Mouse (Mus musculus): ENCODE results near the gene Rev1.
"Not testable (repeated sequence)": the region's sequence is repeated elsewhere in the genome, so short reads cannot be mapped to it uniquely, and the experiment has no call there.

The Rev1 gene

DNA sequence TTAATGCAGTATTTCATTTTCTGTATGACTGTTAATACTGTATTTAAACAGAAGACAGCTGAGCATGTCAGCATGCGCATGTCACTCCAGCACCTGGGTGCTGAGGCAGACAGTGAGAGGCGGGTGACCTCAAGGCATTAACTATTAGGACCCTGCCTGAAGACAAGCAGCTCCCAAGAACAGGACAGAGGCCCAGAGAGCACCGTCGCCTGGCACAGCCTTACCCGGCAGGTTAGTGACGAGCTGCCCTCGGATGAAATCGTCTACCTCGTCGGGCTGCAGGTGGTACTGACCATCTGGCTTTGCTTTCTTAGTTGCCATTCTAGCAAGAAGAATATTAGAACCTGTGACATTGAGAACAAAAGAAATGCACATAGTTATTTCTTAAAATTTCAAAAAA, 62.3 kb downstream of the Rev1 start:
- DNase-seq (ENCODE audit: low read depth, low spot score), result no peak

- DNase-seq (ENCODE audit: low read depth, low spot score), result not testable (repeated sequence)
Measured at GRCm38 (mm10) chr1:38062156-38062555, 67.4 kb downstream of the Rev1 start.

GRCm38 (mm10) chr1:38058417-38058816, 71.2 kb downstream of the Rev1 start:
- DNase-seq (ENCODE audit: low read depth, low spot score), result no peak

GRCm38 (mm10) chr1:38055176-38055575, 74.4 kb downstream of the Rev1 start:
- DNase-seq (ENCODE audit: low read depth, low spot score), result no peak

GRCm38 (mm10) chr1:38049562-38049961, 80.0 kb downstream of the Rev1 start:
- no peak for DNase-seq (ENCODE audit: low read depth, low spot score)

GRCm38 (mm10) chr1:38048121-38048520, 81.5 kb downstream of the Rev1 start:
- no peak for DNase-seq (ENCODE audit: low read depth, low spot score)

DNA sequence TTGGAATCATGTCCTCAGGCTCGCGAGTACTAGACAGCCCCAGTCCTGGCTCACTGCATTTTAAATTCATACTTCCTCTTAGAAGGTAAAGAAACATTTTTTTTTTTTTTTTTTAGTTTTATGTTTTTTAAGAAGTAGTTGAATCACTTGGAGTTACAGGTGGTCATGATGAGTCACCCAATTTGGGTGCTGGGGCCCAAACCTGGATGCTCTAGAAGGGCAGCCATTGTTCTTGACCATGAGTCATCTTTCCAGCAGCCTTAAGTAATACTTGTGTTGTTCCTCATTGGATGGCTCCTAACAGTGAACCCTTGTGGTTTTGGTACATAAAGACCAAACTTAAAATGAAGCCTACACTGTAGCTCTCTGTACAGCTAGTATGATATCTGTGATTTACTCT, 90.7 kb downstream of the Rev1 start:
- DNase-seq (ENCODE audit: low read depth, low spot score), result no peak

DNA sequence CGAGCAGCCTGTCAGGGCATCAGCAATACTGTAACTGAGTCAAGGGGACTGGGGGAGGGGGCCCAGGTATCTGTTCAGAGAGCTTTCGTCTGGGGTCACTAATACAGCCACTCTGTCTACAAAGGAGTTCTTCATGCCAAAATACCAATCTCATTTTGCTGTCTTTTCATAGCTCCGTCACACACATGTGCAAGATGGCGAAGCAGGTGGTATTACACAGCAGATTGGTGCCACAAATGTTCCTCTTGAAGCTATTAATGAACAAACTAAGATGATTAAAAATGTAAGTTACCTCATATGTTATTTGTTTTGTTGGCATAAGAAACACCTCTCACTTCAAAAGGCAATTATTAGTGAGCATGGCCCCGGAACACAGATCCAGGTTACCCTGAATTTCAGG, 92.2 kb downstream of the Rev1 start:
- no peak for DNase-seq (ENCODE audit: low read depth, low spot score)

- no peak for DNase-seq (ENCODE audit: low read depth, low spot score)
Measured at GRCm38 (mm10) chr1:38035521-38035920, 94.1 kb downstream of the Rev1 start.

GRCm38 (mm10) chr1:38031391-38031790, 98.2 kb downstream of the Rev1 start:
- DNase-seq (ENCODE audit: low read depth, low spot score), result no peak

DNA sequence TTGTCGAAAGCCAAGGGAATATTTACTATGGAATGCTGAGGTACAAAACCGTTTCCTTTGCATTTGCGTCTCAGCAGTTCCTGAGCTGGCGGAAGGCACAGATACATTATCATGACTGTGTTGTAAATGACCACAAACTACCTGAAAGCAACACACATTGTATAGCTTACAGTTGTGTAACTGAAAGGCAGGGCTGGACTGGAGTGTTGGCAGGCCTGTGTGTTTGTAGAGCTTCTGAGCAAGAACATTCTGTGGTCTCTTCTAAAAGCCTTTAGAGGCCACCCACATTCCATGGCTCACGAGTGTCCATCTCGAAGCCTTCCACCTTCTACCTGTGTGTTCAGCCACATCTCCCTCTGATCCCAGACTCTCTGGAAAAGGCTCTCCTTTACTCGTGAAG, 102.3 kb downstream of the Rev1 start:
- no peak for DNase-seq (ENCODE audit: low read depth, low spot score)

DNA sequence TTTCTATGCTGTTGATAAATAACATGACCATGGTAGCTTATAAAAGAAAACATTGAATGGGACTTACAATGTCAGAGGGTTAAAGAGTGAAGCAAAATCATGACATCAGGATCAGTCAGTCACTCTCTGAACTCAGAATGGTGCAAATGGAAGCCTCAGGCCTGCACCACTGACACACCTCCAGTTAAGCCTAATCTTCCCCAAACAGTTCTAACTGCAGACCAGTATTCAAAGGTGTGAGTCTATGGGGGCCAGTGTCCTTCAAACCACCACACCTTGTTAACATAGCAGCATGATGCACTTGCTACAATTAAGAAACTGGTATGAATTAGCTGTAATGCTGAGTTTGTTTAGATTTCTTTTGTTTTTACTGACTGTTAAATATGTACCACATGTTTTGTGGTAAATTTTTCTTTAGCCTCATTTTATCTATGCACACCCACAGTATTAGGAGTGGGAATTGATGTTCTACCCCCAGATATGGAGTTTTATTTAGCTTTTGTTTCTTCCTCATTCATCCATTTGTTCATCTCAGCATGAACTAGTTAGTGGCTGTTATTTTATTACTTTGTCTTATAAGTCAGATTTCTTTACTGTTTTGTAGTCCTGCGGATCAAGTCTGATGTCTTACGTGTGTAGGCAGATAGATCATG, 114.9 kb downstream of the Rev1 start:
- DNase-seq (ENCODE audit: low read depth, low spot score), result no peak

GRCm38 (mm10) chr1:38012509-38012908, 117.1 kb downstream of the Rev1 start:
- DNase-seq (ENCODE audit: low read depth, low spot score), result no peak

DNA sequence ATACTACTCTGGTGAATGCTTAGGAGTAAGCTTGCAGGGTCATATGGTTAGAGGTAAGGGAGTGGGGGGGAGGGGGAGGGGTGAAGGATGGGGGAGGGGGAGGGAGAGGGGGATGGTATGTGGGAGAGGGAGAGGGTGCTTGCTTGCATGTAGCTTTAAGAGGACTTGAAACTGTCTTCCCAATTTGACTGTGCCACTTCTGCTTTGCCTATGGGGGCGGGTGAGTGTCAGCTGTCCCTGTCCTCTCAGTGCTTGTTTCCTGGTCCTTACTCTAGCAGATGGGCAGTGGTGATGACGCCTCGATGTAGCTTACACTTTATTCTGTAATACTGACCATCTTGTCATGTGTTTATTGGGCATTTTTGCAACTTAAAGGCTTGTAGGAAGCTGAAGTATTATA, 117.5 kb downstream of the Rev1 start:
- DNase-seq (ENCODE audit: low read depth, low spot score), result no peak

GRCm38 (mm10) chr1:38011647-38012046, 118.0 kb downstream of the Rev1 start:
- no peak for DNase-seq (ENCODE audit: low read depth, low spot score)

DNA sequence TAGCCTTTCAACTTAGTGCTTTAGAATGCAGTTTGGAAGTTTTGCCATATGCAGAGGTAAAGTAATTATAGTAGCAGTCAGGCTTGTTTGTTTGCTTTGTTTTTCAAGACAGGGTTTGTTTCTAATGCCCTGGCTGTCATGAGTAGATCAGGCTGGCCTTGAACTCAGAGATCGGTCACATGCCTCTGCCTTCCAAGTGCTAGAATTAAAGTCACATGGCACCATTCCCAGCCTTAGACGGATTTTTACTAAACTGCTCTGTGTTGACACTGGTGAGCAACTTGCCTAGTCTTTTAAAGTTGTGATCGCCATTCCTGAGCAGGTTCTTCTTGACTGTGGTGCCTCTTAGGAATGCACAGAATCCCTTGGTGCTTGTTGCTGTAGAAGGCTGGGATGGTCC, 122.9 kb downstream of the Rev1 start:
- DNase-seq (ENCODE audit: low read depth, low spot score), result no peak

GRCm38 (mm10) chr1:38003046-38003445, 126.6 kb downstream of the Rev1 start:
- no peak for DNase-seq (ENCODE audit: low read depth, low spot score)
